Mouse (Mus musculus) neural tube, embryonic 11.5 days (tissue): ENCODE measurements at regions not wholly inside any gene's neighbourhood (a gene's known extent, or its start where the extent isn't known, plus 50 kb on each side); places are given as distances from the start of the nearest gene placed in this dataset.

Experiments used
- ATAC-seq: fragments of 200-750 bp; cut with Nextera tagmentation; 2 replicates; pipeline ENCODE4 v1.8.0; 2017; ENCODE audit warnings: moderate number of reproducible peaks, mild to moderate bottlenecking, moderate TSS enrichment, moderate library complexity; ENCODE audit not compliant: insufficient read depth, low FRiP score, low TSS enrichment
- DNase-seq: peaks from one replicate; pipeline ENCODE4 v3.0.0-alpha.2; 2015; ENCODE audit warnings: low spot score
- H3K27ac ChIP-seq: fragments of 300-500 bp; sonication (generic); 2 replicates; pipeline ENCODE4 v1.5.1; 2014; ENCODE audit warnings: low read depth, mild to moderate bottlenecking, low read length
- H3K27me3 ChIP-seq: fragments of 300-500 bp; sonication (generic); 2 replicates; pipeline ENCODE4 v1.6.1; 2014; ENCODE audit warnings: mild to moderate bottlenecking, low read length, mixed read lengths; ENCODE audit not compliant: control insufficient read depth, insufficient read depth
- H3K36me3 ChIP-seq: fragments of 300-500 bp; sonication (generic); 2 replicates; pipeline ENCODE4 v1.6.1; 2014; ENCODE audit warnings: mild to moderate bottlenecking, low read length, moderate library complexity, mixed read lengths; ENCODE audit not compliant: control insufficient read depth, insufficient read depth
- H3K4me1 ChIP-seq: fragments of 300-500 bp; sonication (generic); 2 replicates; pipeline ENCODE4 v1.6.1; 2014; ENCODE audit warnings: low read length, mixed read lengths; ENCODE audit not compliant: control insufficient read depth, insufficient read depth
- H3K4me2 ChIP-seq: fragments of 300-500 bp; sonication (generic); 2 replicates; pipeline ENCODE4 v1.6.1; 2014; ENCODE audit warnings: low read depth, mild to moderate bottlenecking, moderate library complexity
- H3K4me3 ChIP-seq: fragments of 300-500 bp; sonication (generic); 2 replicates; pipeline ENCODE4 v1.5.1; 2014; ENCODE audit warnings: low read depth, low read length
- H3K9ac ChIP-seq: fragments of 300-500 bp; sonication (generic); 2 replicates; pipeline ENCODE4 v1.6.1; 2014; ENCODE audit warnings: mild to moderate bottlenecking, low read length
- H3K9me3 ChIP-seq: fragments of 300-500 bp; sonication (generic); 2 replicates; pipeline ENCODE4 v1.6.1; 2016; ENCODE audit warnings: low read length; ENCODE audit not compliant: control insufficient read depth
- WGBS: fragments of 180-500 bp; shearing (Covaris S2); extraction: QIAGEN DNeasy Blood & Tissue Kit; methylation state at CpG from one replicate; pipeline ENCODE4 v1.1.7; 2014; 5-methylcytosine and 5-hydroxymethylcytosine counted together

DNA sequence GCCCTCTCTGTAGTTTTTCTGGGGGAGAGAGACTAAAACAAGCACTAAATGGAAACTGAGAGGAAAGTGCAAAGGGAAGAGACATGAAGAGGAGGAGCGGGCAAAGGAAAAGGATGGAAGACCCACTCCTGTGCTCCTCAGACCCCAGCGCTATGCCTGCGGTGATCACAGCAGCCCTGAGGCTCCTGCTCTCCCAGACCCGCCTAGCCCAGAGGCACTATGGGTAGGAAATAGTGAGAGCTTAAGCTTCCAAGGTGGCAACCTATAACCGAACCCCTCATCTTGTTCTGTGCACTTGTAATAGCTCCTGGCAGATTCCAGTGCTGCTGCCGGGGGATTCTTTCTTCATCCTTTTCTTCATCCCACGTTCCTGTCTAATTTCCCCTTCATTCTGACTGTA lies 112.2 kb upstream of the Oxgr1 start:
- no peak overlapping the region for H3K4me2 ChIP-seq

DNA sequence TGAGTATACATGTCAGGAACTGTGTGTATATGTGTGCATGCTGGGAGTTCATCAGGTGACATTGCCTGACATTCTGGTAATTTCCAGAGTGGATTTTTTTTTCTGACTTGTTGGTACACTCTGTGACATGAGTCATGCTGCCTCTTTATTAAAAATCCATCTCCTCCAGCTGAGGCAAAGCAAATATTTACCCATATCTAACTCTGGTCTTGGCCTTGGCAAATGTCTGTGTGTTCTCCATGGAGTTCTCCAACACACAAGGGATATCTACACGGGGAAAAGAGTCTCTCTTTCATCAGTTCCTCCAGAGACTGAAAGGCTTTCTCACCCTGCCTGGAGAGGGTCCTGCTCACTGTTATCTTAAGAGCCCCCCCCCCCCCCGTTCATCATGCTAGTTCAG lies 111.3 kb upstream of the Mbnl2 start:
- Histone ChIP-seq H3K4me1 (no peaks in the 10 kb centered on the region), H3K9me3 (no peaks in the 10 kb centered on the region), H3K9ac (no peak overlapping the region), H3K36me3 (no peaks in the 10 kb centered on the region), H3K4me3 (no peak overlapping the region), H3K27me3 (no peaks in the 10 kb centered on the region), H3K4me2 (no peak overlapping the region), H3K27ac (no peak overlapping the region)
- ATAC-seq (no peak), DNase-seq (no peak)
- WGBS, result 83% methylated on average over 2 of the region's 2 CpGs

More for the DNA sequence above, 112.2 kb upstream of the Oxgr1 start:
- ATAC-seq, result no peak
- H3K27ac ChIP-seq, result no peak overlapping the region
- H3K4me1 ChIP-seq, result peaks cover 9% of the 10 kb centered on the region; the same call in 1 of the 2 replicates
- H3K27me3 ChIP-seq, result no peaks in the 10 kb centered on the region
- DNase-seq, result no peak
- H3K9ac ChIP-seq, result no peak overlapping the region
- no peaks in the 10 kb centered on the region for H3K36me3 ChIP-seq
- no peak overlapping the region for H3K4me3 ChIP-seq
- 40% methylated on average over 7 of the region's 7 CpGs for WGBS
- H3K9me3 ChIP-seq, result no peaks in the 10 kb centered on the region

DNA sequence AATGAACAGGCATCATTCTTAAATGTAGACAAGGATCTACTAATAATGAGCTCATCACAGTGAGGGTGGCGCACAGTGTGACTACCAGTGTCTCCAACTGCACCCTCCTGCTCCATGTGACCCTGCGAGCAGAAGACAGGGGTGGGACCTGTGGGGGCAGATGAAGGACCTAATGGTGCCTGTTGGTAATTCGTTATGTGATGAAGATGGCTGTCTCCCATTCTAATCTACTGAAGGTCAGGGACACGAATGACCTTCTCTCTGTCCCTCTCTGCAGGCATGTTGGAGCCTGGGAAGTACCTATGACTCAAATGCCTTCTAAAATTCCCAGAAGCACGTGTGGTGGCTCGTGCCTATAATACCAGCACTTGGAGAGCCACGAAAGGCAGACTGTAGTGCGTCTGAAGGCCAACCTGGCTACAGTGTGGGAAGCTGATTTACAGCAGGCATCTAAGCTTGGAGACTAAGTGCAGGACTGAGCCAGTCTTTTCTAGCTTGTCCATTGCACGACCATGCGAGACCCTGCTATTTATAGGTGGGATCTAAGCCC lies 109.9 kb upstream of the Mbnl2 start:
- H3K27me3 ChIP-seq, result no peaks in the 10 kb centered on the region
- H3K4me1 ChIP-seq, result no peaks in the 10 kb centered on the region
- DNase-seq (no peak), ATAC-seq (no peak)
- H3K4me3 ChIP-seq, result no peak overlapping the region
- WGBS, result 91% methylated on average over 10 of the region's 10 CpGs
- H3K36me3 ChIP-seq, result no peaks in the 10 kb centered on the region
- no peaks in the 10 kb centered on the region for H3K9me3 ChIP-seq
- H3K27ac ChIP-seq, result no peak overlapping the region
- H3K9ac ChIP-seq, result no peak overlapping the region
- no peak overlapping the region for H3K4me2 ChIP-seq

DNA sequence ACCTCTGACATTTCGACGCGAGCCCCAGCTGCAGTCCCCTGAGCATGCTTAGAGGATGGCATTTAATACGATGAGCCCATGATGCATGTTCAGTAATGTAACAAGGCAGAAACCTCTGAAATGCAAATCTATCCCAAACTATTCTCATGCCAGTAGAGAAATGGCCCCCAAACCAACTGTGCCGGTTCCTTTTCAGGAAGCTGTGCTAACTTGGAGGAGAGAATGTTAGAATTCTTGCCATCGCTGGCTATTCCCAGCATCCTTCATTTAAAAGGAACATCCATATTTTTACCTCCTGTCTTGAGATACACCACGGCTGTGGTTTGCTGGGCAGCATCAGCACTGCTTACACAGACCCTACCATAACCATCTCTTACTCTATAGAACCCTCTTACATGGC lies 104.7 kb upstream of the Mbnl2 start:
- no peak overlapping the region for H3K4me3 ChIP-seq
- H3K9me3 ChIP-seq, result no peaks in the 10 kb centered on the region
- no peaks in the 10 kb centered on the region for H3K36me3 ChIP-seq
- no peak overlapping the region for H3K4me2 ChIP-seq
- no peak overlapping the region for H3K9ac ChIP-seq
- no peaks in the 10 kb centered on the region for H3K4me1 ChIP-seq
- H3K27ac ChIP-seq, result no peak overlapping the region
- no peaks in the 10 kb centered on the region for H3K27me3 ChIP-seq
- ATAC-seq (no peak), DNase-seq (no peak)
- 91% methylated on average over 7 of the region's 7 CpGs for WGBS

DNA sequence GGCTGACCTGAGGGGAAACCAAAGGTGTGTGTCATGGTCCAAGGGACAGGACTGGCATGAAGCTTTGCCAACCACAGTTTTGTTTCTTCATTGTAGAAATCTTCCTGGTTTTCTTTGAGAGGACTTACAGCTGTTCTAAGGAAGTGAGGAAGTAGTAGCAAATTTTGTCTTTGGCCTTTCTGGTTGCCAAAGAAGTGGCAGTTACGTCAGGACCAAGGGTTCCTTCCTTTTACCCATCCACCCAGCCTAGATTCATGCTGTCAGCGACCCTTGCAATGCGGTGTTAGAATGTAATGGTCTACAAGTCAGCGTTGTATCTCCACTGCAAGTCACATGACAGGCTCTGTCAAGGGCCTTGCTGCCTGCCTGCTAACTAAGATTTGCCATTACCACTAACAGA lies 103.4 kb upstream of the Mbnl2 start:
- Histone ChIP-seq H3K9ac (no peak overlapping the region), H3K36me3 (no peaks in the 10 kb centered on the region), H3K27ac (no peak overlapping the region), H3K9me3 (no peaks in the 10 kb centered on the region), H3K4me2 (no peak overlapping the region), H3K4me1 (no peaks in the 10 kb centered on the region), H3K4me3 (no peak overlapping the region), H3K27me3 (no peaks in the 10 kb centered on the region)
- 90% methylated on average over 4 of the region's 4 CpGs for WGBS
- ATAC-seq (no peak), DNase-seq (no peak)

DNA sequence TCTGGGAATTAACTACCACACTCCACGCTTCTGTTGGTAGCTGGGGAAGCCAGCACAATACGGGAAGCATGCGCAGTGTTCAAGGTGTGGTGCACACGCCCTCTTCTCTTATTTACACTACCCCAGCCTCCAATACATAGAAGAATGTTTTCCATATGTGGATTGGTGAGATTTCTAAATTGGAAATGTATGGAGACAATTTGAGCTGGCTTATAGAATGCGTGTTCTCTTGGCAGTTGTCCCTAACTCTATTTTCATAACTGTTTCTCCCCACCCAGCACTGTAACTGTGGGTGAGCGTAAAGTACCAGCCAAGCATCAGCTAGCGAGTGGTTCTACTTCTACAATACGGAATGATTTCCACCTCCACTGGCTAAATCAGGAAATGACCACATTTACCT lies 102.6 kb upstream of the Mbnl2 start:
- Histone ChIP-seq H3K4me2 (no peak overlapping the region), H3K27ac (no peak overlapping the region), H3K36me3 (no peaks in the 10 kb centered on the region), H3K4me3 (no peak overlapping the region), H3K9ac (no peak overlapping the region), H3K4me1 (no peaks in the 10 kb centered on the region), H3K27me3 (no peaks in the 10 kb centered on the region), H3K9me3 (no peaks in the 10 kb centered on the region)
- no peak for ATAC-seq
- WGBS, result 94% methylated on average over 8 of the region's 8 CpGs
- DNase-seq, result no peak

DNA sequence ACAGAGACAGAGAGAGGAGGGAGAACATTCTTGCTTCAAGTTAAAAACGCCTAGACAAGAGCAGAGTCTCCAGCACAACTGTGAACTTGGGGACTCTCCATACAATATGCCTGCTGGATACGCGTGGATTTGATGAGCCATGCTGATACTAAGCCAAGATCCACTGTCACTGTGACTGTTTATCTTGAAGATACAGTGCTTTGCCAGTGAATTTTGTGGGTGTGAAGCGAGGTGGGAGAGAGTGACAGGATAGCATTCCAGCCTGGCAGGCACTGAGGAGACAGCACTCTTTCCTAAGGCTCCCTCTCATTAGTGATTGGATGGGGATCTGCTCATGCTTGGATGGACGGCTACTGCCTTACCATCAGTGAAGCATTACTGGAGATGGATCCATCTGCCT lies 100.9 kb upstream of the Mbnl2 start:
- no peak overlapping the region for H3K4me3 ChIP-seq
- no peaks in the 10 kb centered on the region for H3K36me3 ChIP-seq
- no peak overlapping the region for H3K4me2 ChIP-seq
- no peak overlapping the region for H3K9ac ChIP-seq
- no peak overlapping the region for H3K27ac ChIP-seq
- WGBS, result 85% methylated on average over 5 of the region's 5 CpGs
- no peaks in the 10 kb centered on the region for H3K27me3 ChIP-seq
- H3K9me3 ChIP-seq, result no peaks in the 10 kb centered on the region
- no peak for ATAC-seq
- H3K4me1 ChIP-seq, result no peaks in the 10 kb centered on the region
- no peak for DNase-seq

DNA sequence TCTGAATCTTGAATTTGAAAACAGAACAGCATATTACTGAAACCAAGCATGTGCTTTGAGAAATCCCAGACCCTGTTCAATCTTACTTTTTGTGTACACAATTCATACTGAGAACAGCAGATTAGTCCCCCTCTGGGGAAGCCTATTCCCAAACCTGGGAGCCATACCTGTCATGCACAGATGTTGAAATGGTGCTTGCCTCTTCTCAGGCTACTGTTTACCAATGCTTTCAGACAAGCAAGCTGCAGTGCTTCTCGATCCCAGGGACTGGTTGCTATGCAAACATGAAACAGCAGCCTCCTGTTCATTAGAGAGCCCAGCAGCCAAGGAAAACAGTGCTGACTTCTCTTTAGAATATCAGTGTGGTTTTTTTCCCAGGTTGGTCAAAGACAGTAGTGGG lies 80.3 kb upstream of the Mbnl2 start:
- no peak for ATAC-seq
- 66% methylated on average over 1 of the region's 1 CpGs for WGBS

DNA sequence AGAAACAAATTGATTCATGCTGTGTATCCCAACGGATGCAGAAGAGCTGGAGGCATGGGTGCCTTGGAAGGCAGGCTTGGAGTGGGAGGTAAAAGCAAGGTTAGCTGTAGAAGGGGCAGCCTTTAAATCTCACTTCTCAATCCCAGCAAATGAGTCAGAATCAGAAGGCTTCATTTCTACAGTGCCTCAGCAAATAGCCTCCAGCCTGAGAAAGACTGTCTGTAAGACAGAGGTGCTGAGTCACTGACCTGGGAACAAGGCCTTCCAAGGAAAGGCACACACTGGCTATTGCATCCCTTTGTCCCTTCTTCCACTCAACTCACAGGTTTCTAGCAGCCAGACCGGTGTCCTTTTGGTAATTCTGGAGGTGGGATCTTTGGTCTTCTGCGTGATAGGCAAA lies 63.7 kb upstream of the Mbnl2 start:
- H3K4me1 ChIP-seq, result no peaks in the 10 kb centered on the region
- H3K27me3 ChIP-seq, result no peaks in the 10 kb centered on the region
- no peaks in the 10 kb centered on the region for H3K36me3 ChIP-seq
- H3K4me2 ChIP-seq, result no peak overlapping the region
- no peak overlapping the region for H3K4me3 ChIP-seq
- WGBS, result 78% methylated on average over 3 of the region's 3 CpGs
- no peak for ATAC-seq
- H3K9ac ChIP-seq, result no peak overlapping the region
- H3K27ac ChIP-seq, result no peak overlapping the region
- DNase-seq, result no peak
- H3K9me3 ChIP-seq, result no peaks in the 10 kb centered on the region

More for the DNA sequence above, 80.3 kb upstream of the Mbnl2 start:
- Histone ChIP-seq H3K9ac (no peak overlapping the region), H3K4me1 (no peaks in the 10 kb centered on the region), H3K9me3 (no peaks in the 10 kb centered on the region), H3K27ac (no peak overlapping the region), H3K27me3 (no peaks in the 10 kb centered on the region), H3K36me3 (no peaks in the 10 kb centered on the region), H3K4me3 (no peak overlapping the region), H3K4me2 (no peak overlapping the region)
- no peak for DNase-seq
